Mouse (Mus musculus): ENCODE measurements around the gene Mark1.

- TF ChIP-seq CTCF (IDR thresholded peaks at IDR 0.05; ENCODE audit: borderline replicate concordance, insufficient read depth, low read length) (no peak), POLR2A (IDR thresholded peaks at IDR 0.05; ENCODE audit: low read depth, low read length) (no peak)
Measured at GRCm38 (mm10) chr1:184853922-184854321, 145.4 kb downstream of the Mark1 start.

All from embryonic fibroblast, embryonic 13.5 days (primary cell).